Mouse (Mus musculus) embryonic facial prominence, embryonic 11.5 days (tissue): ENCODE data around the gene Sim2. TPM values are rescaled to one million over a fixed set of nuclear protein-coding genes. Genes with fewer than 3 reads are reported as not detected.
A peak's percentile ranks its signal among the peaks of the same experiment; 100 is the strongest.

Experiments used
- ATAC-seq: fragments of 200-750 bp; cut with Nextera tagmentation; replicated peaks from 2 replicates; pipeline ENCODE4 v1.8.0; 2017; ENCODE audit warnings: low read depth; ENCODE audit not compliant: insufficient number of reproducible peaks, low FRiP score, low TSS enrichment
- DNase-seq: peaks from one replicate; pipeline ENCODE4 v3.0.0-alpha.2; 2015; ENCODE audit warnings: low spot score
- H3K27ac ChIP-seq: fragments of 300-500 bp; sonication (generic); replicated peaks from 2 replicates; pipeline ENCODE4 v1.5.1; 2014; ENCODE audit warnings: mild to moderate bottlenecking, low read depth, low read length, control low read depth
- H3K27me3 ChIP-seq: fragments of 300-500 bp; sonication (generic); 2 replicates; pipeline ENCODE4 v1.6.1; 2014; ENCODE audit warnings: mild to moderate bottlenecking, low read length, moderate library complexity, mixed read lengths; ENCODE audit not compliant: control insufficient read depth, insufficient read depth
- H3K36me3 ChIP-seq: fragments of 300-500 bp; sonication (generic); replicated peaks from 2 replicates; pipeline ENCODE4 v1.6.1; 2014; ENCODE audit warnings: low read depth, mild to moderate bottlenecking, low read length, moderate library complexity, mixed read lengths; ENCODE audit not compliant: control insufficient read depth, insufficient read depth
- H3K4me1 ChIP-seq: fragments of 300-500 bp; sonication (generic); 2 replicates; pipeline ENCODE4 v1.6.1; 2014; ENCODE audit warnings: low read length, mixed read lengths; ENCODE audit not compliant: control insufficient read depth, insufficient read depth
- H3K4me2 ChIP-seq: fragments of 300-500 bp; sonication (generic); 2 replicates; pipeline ENCODE4 v1.6.1; 2014; ENCODE audit warnings: low read depth, mild to moderate bottlenecking, control low read depth, low read length, moderate library complexity
- H3K4me3 ChIP-seq: fragments of 300-500 bp; sonication (generic); 2 replicates; pipeline ENCODE4 v1.5.1; 2014; ENCODE audit warnings: low read depth, low read length, control low read depth
- H3K9ac ChIP-seq: fragments of 300-500 bp; sonication (generic); replicated peaks from 2 replicates; pipeline ENCODE4 v1.6.1; 2014; ENCODE audit warnings: mild to moderate bottlenecking, control low read depth, low read length
- H3K9me3 ChIP-seq: fragments of 300-500 bp; sonication (generic); replicated peaks from 2 replicates; pipeline ENCODE4 v1.6.1; 2016; ENCODE audit warnings: mild to moderate bottlenecking, low read length, inconsistent platforms, mixed read lengths; ENCODE audit not compliant: control insufficient read depth
- WGBS: fragments of 180-500 bp; shearing (Covaris S2); extraction: QIAGEN DNeasy Blood & Tissue Kit; methylation state at CpG from one replicate; pipeline ENCODE4 v1.1.7; 2014; 5-methylcytosine and 5-hydroxymethylcytosine counted together
- polyA plus RNA-seq: library from polyadenylated mRNA; unstranded; fragments of >200 nt; fragmentation: Nextera tagmentation; extraction: Ambion mirVana; gene quantifications from 2 replicates; pipeline ENCODE4 v1.2.1, GENCODE M21; 2014

Gene Sim2
- polyA plus RNA-seq, 1 experiment from 2014 or later: 3.9 TPM

GRCm38 (mm10) chr16:94086701-94087569 lies 2.2 kb downstream of the Sim2 start:
- H3K9ac ChIP-seq: peak overlapping the region; percentile 47
- DNase-seq: peak; percentile 53
- H3K9me3 ChIP-seq: no peaks in the 10 kb centered on the region
- WGBS: under 1% methylated on average over 50 of the region's 50 CpGs
- H3K27me3 ChIP-seq: peaks cover 81% of the 10 kb centered on the region
- H3K4me2 ChIP-seq: peak overlapping the region; percentile 24; the same call in 1 of the 2 replicates
- H3K27ac ChIP-seq: no peak overlapping the region
- H3K4me3 ChIP-seq: peak overlapping the region; percentile 30
- H3K4me1 ChIP-seq: no peaks in the 10 kb centered on the region; the same call in 1 of the 2 replicates
- no peaks in the 10 kb centered on the region for H3K36me3 ChIP-seq
- no peak for ATAC-seq

GRCm38 (mm10) chr16:94087570-94088225 lies 3.0 kb downstream of the Sim2 start:
- Histone ChIP-seq H3K4me2 (peak overlapping the region; percentile 25), H3K4me1 (no peaks in the 10 kb centered on the region; the same call in 1 of the 2 replicates), H3K36me3 (no peaks in the 10 kb centered on the region), H3K9ac (peak overlapping the region; percentile 47; the same call in 1 of the 2 replicates), H3K27me3 (peaks cover 80% of the 10 kb centered on the region), H3K4me3 (peak overlapping the region; percentile 30), H3K9me3 (no peaks in the 10 kb centered on the region), H3K27ac (no peak overlapping the region)
- ATAC-seq: no peak
- DNase-seq: no peak
- WGBS: 4% methylated on average over 16 of the region's 16 CpGs

- no peaks in the 10 kb centered on the region; the same call in 1 of the 2 replicates for H3K4me1 ChIP-seq
- peak overlapping the region; percentile 25 for H3K4me2 ChIP-seq
- no peak overlapping the region for H3K9ac ChIP-seq
- H3K4me3 ChIP-seq: peak overlapping the region; percentile 14
- ATAC-seq: no peak
- no peak for DNase-seq
- H3K27me3 ChIP-seq: peaks cover 84% of the 10 kb centered on the region
- H3K9me3 ChIP-seq: no peaks in the 10 kb centered on the region
- no peaks in the 10 kb centered on the region for H3K36me3 ChIP-seq
- H3K27ac ChIP-seq: no peak overlapping the region
- WGBS: 3% methylated on average over 11 of the region's 11 CpGs
Observed at GRCm38 (mm10) chr16:94088226-94088748, 3.6 kb downstream of the Sim2 start.

GRCm38 (mm10) chr16:94088819-94089692 lies 4.3 kb downstream of the Sim2 start:
- ATAC-seq: no peak
- no peak overlapping the region for H3K9ac ChIP-seq
- no peak overlapping the region for H3K4me3 ChIP-seq
- H3K9me3 ChIP-seq: no peaks in the 10 kb centered on the region
- 5% methylated on average over 14 of the region's 14 CpGs for WGBS
- H3K27ac ChIP-seq: no peak overlapping the region
- no peaks in the 10 kb centered on the region for H3K36me3 ChIP-seq
- peaks cover 84% of the 10 kb centered on the region for H3K27me3 ChIP-seq
- H3K4me1 ChIP-seq: no peaks in the 10 kb centered on the region; the same call in 1 of the 2 replicates
- no peak for DNase-seq
- no peak overlapping the region for H3K4me2 ChIP-seq

GRCm38 (mm10) chr16:94092511-94093150 lies 7.9 kb downstream of the Sim2 start:
- Histone ChIP-seq H3K4me3 (no peak overlapping the region), H3K27me3 (peaks cover 74% of the 10 kb centered on the region), H3K4me2 (no peak overlapping the region), H3K36me3 (no peaks in the 10 kb centered on the region), H3K9me3 (no peaks in the 10 kb centered on the region), H3K9ac (no peak overlapping the region), H3K4me1 (no peaks in the 10 kb centered on the region; the same call in 1 of the 2 replicates), H3K27ac (no peak overlapping the region)
- 1% methylated on average over 12 of the region's 12 CpGs for WGBS
- DNase-seq (no peak), ATAC-seq (no peak)

- Histone ChIP-seq H3K9me3 (no peaks in the 10 kb centered on the region), H3K27me3 (peaks cover 74% of the 10 kb centered on the region), H3K4me2 (no peak overlapping the region), H3K9ac (no peak overlapping the region), H3K27ac (no peak overlapping the region), H3K4me1 (no peaks in the 10 kb centered on the region; the same call in 1 of the 2 replicates), H3K4me3 (no peak overlapping the region), H3K36me3 (no peaks in the 10 kb centered on the region)
- 1% methylated on average over 24 of the region's 24 CpGs for WGBS
- DNase-seq (no peak), ATAC-seq (no peak)
Observed at GRCm38 (mm10) chr16:94093151-94093863, 8.6 kb downstream of the Sim2 start.
